Mouse (Mus musculus) cortical plate, adult 2 months (tissue): ENCODE data around the gene Fgfr1op2. TPM values are rescaled to one million over a fixed set of nuclear protein-coding genes. Genes with fewer than 3 reads are reported as not detected.
A peak's percentile ranks its signal among the peaks of the same experiment; 100 is the strongest.

Source experiments
- H3K27ac ChIP-seq: fragments of 200-500 bp; 2 replicates; pipeline ENCODE4 v1.5.1; 2012; ENCODE audit warnings: low read length, control low read depth, inconsistent platforms; ENCODE audit not compliant: insufficient read depth
- H3K4me1 ChIP-seq: fragments of 200-500 bp; 2 replicates; pipeline ENCODE4 v1.6.1; 2011; ENCODE audit warnings: low read length; ENCODE audit not compliant: control insufficient read depth, insufficient read depth
- H3K4me3 ChIP-seq: fragments of 200-500 bp; 2 replicates; pipeline ENCODE4 v1.5.1; 2011; ENCODE audit warnings: mild to moderate bottlenecking, low read length, control low read depth; ENCODE audit not compliant: insufficient read depth
- CTCF ChIP-seq: fragments of 200-500 bp; IDR thresholded peaks from 2 replicates; pipeline ENCODE4 v1.5.1; 2011; ENCODE audit warnings: mild to moderate bottlenecking, control low read depth, low read length; ENCODE audit not compliant: insufficient read depth; ENCODE audit errors: extremely low read depth
- POLR2A ChIP-seq: fragments of 200-500 bp; IDR thresholded peaks from 2 replicates; pipeline ENCODE4 v1.6.1; 2011; ENCODE audit warnings: mild to moderate bottlenecking, low read length, control low read depth; ENCODE audit not compliant: insufficient read depth; ENCODE audit errors: extremely low read depth
- polyA plus RNA-seq: library from polyadenylated mRNA; depleted of rRNA; stranded (reverse); fragments of >200 nt; gene quantifications from 2 replicates; pipeline ENCODE4 v1.2.3, GENCODE M21; 2012; rRNA removed

Gene Fgfr1op2
- polyA plus RNA-seq = 90.7 and 94.1 TPM in 2 replicates

- Histone ChIP-seq H3K4me1 (peaks cover 3% of the 10 kb centered on the region; the same call in 1 of the 2 replicates), H3K27ac (peak within 1 kb of the TSS; percentile 94)
These were observed at the start of gene Fgfr1op2 for GRCm38 (mm10) chr6:146576903-146577302. Gene Fgfr1op2, plus strand, starts transcription at chr6:146577203.

DNA sequence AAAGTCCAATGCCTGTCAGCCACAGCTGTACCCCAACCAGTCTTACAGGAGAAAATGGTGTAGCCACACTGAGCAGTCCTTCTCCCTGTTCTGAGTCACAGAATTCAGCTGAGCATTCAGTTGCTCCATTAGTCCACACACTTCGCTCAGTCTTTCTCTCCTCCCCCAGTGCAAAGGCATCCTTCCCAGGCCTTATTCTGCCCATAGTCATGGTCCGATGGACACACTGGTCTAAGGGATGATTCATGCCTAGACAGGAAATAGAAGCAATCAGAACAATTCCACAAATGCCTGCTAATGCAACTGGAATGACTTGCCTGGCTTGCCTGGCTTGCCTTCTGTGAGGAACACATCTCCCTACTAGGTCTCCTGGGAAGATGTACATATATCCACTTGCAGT lies 49.5 kb upstream of the Fgfr1op2 start:
- Histone ChIP-seq H3K4me3 (no peak overlapping the region), H3K4me1 (no peaks in the 10 kb centered on the region), H3K27ac (no peak overlapping the region)
- no peak for TF ChIP-seq POLR2A
- no peak for TF ChIP-seq CTCF

More at GRCm38 (mm10) chr6:146576903-146577302, at the start of gene Fgfr1op2:
- peak within 1 kb of the TSS; percentile 83 for H3K4me3 ChIP-seq
- TF ChIP-seq CTCF = no peak
- no peak for TF ChIP-seq POLR2A

GRCm38 (mm10) chr6:146530363-146530762 lies 46.6 kb upstream of the Fgfr1op2 start:
- no peak overlapping the region for H3K4me3 ChIP-seq
- H3K27ac ChIP-seq = no peak overlapping the region
- TF ChIP-seq POLR2A = no peak
- TF ChIP-seq CTCF = no peak
- no peaks in the 10 kb centered on the region for H3K4me1 ChIP-seq

DNA sequence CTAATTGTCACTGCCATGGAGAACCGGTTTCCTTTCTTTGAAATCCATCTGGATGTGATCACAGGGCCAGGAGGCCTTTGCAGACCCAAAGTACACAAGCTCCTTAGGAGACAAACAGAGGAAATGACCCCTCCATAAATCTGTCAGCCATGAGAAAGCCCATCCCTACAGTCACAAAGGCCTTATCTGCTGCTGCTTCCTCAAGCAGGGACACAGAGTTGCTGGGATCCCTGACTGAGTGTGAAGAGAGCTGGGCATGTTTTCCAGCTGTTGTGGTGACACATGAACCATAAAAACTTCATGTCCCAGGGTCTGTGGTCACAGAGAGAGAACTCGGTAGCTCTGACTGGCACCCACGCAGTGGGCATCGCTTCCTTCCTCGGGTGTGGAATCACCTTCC lies 46.2 kb upstream of the Fgfr1op2 start:
- Histone ChIP-seq H3K4me3 (no peak overlapping the region), H3K4me1 (no peaks in the 10 kb centered on the region), H3K27ac (no peak overlapping the region)
- no peak for TF ChIP-seq CTCF

DNA sequence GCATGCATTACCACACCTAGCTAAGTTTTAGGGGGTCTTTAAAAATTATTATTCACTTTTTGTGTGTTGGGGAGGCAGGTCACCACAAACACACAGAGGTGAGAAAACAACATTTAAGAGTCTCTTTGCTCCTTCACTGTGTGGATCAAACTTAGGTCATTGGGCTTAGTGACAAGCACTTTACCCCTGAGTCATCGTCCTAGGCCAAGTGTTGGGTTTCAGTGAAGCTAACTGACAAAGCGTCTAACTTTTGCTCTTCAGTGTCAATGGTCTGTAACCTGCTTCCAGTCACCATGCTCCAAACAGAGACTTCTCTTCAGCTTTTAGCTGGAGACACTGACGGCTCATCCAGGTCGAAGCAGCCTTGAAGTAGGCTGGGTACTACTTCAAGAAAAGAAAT lies 43.9 kb upstream of the Fgfr1op2 start:
- TF ChIP-seq POLR2A (no peak), CTCF (no peak)
- H3K27ac ChIP-seq = no peak overlapping the region
- H3K4me3 ChIP-seq = no peak overlapping the region
- no peaks in the 10 kb centered on the region for H3K4me1 ChIP-seq

DNA sequence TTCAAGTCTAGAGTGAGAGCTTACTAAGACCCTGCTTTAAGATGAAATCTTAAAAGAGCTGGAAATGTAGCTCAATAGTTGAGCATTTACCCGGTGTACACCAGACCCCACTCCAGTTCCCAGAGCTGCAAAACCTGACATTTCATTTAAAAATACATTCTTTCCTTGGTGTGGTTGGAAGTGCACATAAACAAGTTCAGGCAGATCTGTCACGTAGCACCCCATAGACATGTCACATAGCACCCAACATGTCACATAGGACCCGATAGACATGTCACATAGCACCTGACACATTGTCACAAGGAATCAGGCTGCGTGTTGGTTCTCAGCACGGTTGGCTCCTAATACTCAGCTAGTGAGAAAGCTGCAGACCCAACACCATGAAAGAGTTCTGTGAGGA lies 41.5 kb upstream of the Fgfr1op2 start:
- H3K27ac ChIP-seq = no peak overlapping the region
- no peak overlapping the region for H3K4me3 ChIP-seq
- H3K4me1 ChIP-seq = no peaks in the 10 kb centered on the region
- TF ChIP-seq CTCF (no peak), POLR2A (no peak)

DNA sequence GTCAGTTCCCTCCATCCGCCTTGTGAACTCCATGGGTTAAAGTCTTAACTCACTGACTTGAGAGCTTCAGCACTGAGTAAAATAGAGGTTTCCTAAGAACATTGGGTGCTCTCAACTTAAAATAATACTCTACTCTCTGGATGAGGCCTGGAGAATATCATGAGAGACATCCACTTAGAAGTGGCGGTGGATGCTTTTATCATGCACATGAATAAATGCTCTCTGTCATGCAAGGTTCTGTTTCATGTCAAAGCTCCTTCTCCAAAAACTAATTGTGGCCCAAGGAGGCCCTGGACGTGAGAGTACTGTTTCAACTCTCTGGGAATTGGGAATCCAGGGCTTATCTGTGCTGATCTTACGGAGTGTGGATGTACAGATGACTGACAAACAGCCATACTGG lies 39.9 kb upstream of the Fgfr1op2 start:
- Histone ChIP-seq H3K4me3 (no peak overlapping the region), H3K4me1 (no peaks in the 10 kb centered on the region), H3K27ac (no peak overlapping the region)
- no peak for TF ChIP-seq CTCF
- no peak for TF ChIP-seq POLR2A

DNA sequence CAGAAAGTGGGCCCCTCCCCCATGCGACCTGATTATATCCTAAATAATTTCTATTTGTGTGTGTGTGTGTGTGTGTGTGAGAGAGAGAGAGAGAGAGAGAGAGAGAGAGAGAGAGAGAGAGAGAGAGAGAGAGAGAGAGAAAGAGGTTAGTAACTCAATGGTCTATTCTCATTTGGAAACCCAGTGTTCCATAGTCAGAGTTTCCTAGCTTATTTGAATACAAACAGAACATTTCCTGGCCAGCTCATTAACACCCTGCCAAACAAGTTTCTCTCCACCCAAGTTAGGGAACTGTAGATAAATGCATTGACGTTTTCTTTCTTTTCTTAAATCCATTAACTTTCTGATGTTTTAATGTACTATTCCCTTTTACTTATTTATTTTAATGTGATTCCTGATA lies 38.9 kb upstream of the Fgfr1op2 start:
- Histone ChIP-seq H3K4me1 (no peaks in the 10 kb centered on the region), H3K4me3 (no peak overlapping the region), H3K27ac (no peak overlapping the region)
- no peak for TF ChIP-seq CTCF
- no peak for TF ChIP-seq POLR2A

DNA sequence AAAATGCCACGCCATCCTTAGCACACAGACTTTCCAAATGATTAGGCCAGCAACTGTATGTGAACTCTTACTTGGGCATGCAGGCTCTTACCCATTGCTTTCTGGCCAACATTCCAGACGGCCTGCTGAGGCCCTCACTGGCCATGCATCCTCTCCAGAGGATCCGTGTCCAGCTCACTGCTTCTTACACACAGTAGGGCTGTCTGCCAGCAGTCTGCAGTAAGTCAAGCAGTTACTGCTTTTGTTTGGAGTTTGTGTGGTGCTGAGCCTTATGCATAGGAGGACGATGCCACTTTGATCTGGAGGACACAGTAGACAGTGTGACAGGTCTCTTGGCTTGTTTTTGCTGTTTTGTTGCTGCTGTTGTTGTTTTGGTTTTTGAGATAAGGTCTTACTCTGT lies 38.3 kb upstream of the Fgfr1op2 start:
- Histone ChIP-seq H3K4me3 (no peak overlapping the region), H3K4me1 (no peaks in the 10 kb centered on the region), H3K27ac (no peak overlapping the region)
- TF ChIP-seq POLR2A (no peak), CTCF (no peak)

GRCm38 (mm10) chr6:146540386-146540785 lies 36.6 kb upstream of the Fgfr1op2 start:
- no peak overlapping the region for H3K4me3 ChIP-seq
- no peaks in the 10 kb centered on the region for H3K4me1 ChIP-seq
- H3K27ac ChIP-seq = no peak overlapping the region
- no peak for TF ChIP-seq CTCF
- TF ChIP-seq POLR2A = no peak

DNA sequence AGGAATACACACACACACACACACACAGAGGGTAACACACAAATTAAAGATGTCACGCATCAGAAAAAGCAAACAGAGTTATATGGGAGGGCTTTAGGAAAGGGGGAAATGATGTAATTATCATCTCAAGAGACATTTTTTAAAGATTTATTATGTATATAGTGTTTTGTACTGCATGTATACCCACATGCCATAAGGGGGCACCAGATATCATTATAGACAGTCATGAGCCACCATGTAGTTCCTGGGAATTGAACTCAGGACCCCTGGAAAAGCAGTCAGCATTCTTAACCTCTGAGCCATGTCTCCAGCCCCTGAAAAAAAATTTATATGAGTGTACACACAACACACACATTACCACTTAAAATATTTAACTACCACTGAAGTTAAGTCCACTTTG lies 32.4 kb upstream of the Fgfr1op2 start:
- H3K4me3 ChIP-seq = no peak overlapping the region
- no peaks in the 10 kb centered on the region for H3K4me1 ChIP-seq
- H3K27ac ChIP-seq = no peak overlapping the region
- TF ChIP-seq CTCF = no peak
- no peak for TF ChIP-seq POLR2A
